Mouse (Mus musculus): Measurements from ENCODE around the gene Alox12. TPM values are rescaled to one million over a fixed set of nuclear protein-coding genes. Genes with fewer than 3 reads are reported as not detected.
A peak's percentile ranks its signal among the peaks of the same experiment; 100 is the strongest.

Gene Alox12
- total RNA-seq (2014; rRNA removed; ENCODE audit: low replicate concordance) (1.4 and 2.5 TPM in 2 replicates), polyA plus RNA-seq (2015; fragmentation: Nextera tagmentation; extraction: Ambion mirVana) (2.3 TPM in 2 replicates)

- Histone ChIP-seq H3K4me3 (ENCODE audit: low read depth, low read length) (peak within 1 kb of the TSS; percentile 37), H3K27ac (ENCODE audit: low read depth) (no peak within 1 kb of the TSS), H3K9me3 (replicated peaks; ENCODE audit: control insufficient read depth, low read length) (no peaks in the 10 kb centered on the region), H3K36me3 (replicated peaks; ENCODE audit: control insufficient read depth, insufficient read depth, low read length) (no peaks in the 10 kb centered on the region), H3K27me3 (ENCODE audit: control insufficient read depth, insufficient read depth, low read length) (peaks cover 38% of the 10 kb centered on the region), H3K4me2 (ENCODE audit: low read depth, low read length) (peak within 1 kb of the TSS; percentile 62), H3K4me1 (ENCODE audit: control insufficient read depth, insufficient read depth) (no peaks in the 10 kb centered on the region), H3K9ac (replicated peaks; ENCODE audit: low read depth, low read length) (peak within 1 kb of the TSS; percentile 45)
- peak; percentile 53 for DNase-seq (ENCODE audit: low spot score)
- WGBS, result under 1% methylated on average over 25 of the region's 25 CpGs
- no peak for TF ChIP-seq EP300 (IDR thresholded peaks at IDR 0.05; ENCODE audit: low read depth)
- peak; percentile 58 for TF ChIP-seq CTCF (IDR thresholded peaks at IDR 0.05; ENCODE audit: low read depth)
- peak; percentile 59 for ATAC-seq (ENCODE audit: insufficient read depth, low read depth)
Measured at GRCm38 (mm10) chr11:70254931-70255531, at the start of gene Alox12. Alox12 (minus strand) TSS chr11:70255353.

- Histone ChIP-seq H3K27ac (ENCODE audit: low read depth) (peak overlapping the region; percentile 51), H3K36me3 (replicated peaks; ENCODE audit: control insufficient read depth, insufficient read depth, low read length) (no peaks in the 10 kb centered on the region), H3K27me3 (ENCODE audit: control insufficient read depth, insufficient read depth, low read length) (no peaks in the 10 kb centered on the region), H3K4me2 (ENCODE audit: low read depth, low read length) (no peak overlapping the region), H3K4me1 (ENCODE audit: control insufficient read depth, insufficient read depth) (peaks cover 7% of the 10 kb centered on the region; the same call in 1 of the 2 replicates), H3K4me3 (ENCODE audit: low read depth, low read length) (no peak overlapping the region), H3K9ac (replicated peaks; ENCODE audit: low read depth, low read length) (no peak overlapping the region), H3K9me3 (replicated peaks; ENCODE audit: control insufficient read depth, low read length) (no peaks in the 10 kb centered on the region)
- 38% methylated on average over 4 of the region's 4 CpGs for WGBS
- TF ChIP-seq CTCF (IDR thresholded peaks at IDR 0.05; ENCODE audit: low read depth), result no peak
- peak; percentile 65; the same call in 1 of the 2 replicates for TF ChIP-seq EP300 (IDR thresholded peaks at IDR 0.05; ENCODE audit: low read depth)
- DNase-seq (ENCODE audit: low spot score), result peak; percentile 50
- ATAC-seq (ENCODE audit: insufficient read depth, low read depth), result peak; percentile 49; the same call in 1 of the 2 replicates
Measured at GRCm38 (mm10) chr11:70302293-70302692, 47.1 kb upstream of the Alox12 start.

DNA sequence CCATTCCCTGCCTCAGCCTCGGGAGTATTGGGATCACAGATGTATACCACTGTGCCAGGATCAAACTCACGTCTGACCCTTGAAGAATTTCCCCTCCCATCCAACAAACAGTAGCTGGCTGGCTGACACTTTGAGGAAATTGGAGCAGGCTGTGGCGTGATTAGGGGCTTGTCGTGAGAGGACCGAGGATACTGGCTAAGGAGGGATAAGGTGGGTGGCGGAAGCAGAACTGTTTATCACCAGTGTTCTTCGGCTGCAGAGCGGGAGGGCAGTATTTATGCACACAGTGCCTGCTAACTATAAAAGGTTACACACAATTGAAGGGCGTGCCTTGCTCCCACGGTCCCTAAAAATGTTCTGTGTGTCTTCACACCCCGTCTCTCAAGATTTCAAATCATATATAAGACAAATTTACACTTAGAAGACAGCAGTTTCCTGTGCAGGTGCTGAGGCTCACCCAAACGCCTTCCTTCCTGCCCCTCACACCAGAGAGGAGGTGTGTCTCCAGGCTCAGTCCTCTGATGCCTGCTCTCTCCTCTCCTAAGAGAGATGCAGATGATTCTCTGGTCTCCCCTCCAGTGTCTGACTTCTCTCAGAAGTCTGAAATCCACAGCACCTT is 42.8 kb upstream of the Alox12 start:
- Histone ChIP-seq H3K36me3 (replicated peaks; ENCODE audit: control insufficient read depth, insufficient read depth, low read length) (no peaks in the 10 kb centered on the region), H3K27me3 (ENCODE audit: control insufficient read depth, insufficient read depth, low read length) (no peaks in the 10 kb centered on the region), H3K9ac (replicated peaks; ENCODE audit: low read depth, low read length) (no peak overlapping the region), H3K4me2 (ENCODE audit: low read depth, low read length) (peak overlapping the region; percentile 7; the same call in 1 of the 2 replicates), H3K4me3 (ENCODE audit: low read depth, low read length) (no peak overlapping the region), H3K27ac (ENCODE audit: low read depth) (peak overlapping the region; percentile 81), H3K4me1 (ENCODE audit: control insufficient read depth, insufficient read depth) (0 out of 2 replicates have a peak, but pooled peaks cover 3% of the 10 kb centered on the region), H3K9me3 (replicated peaks; ENCODE audit: control insufficient read depth, low read length) (0 out of 2 replicates have a peak, but pooled peaks cover 5% of the 10 kb centered on the region)
- DNase-seq (ENCODE audit: low spot score), result peak; percentile 7
- no peak for TF ChIP-seq CTCF (IDR thresholded peaks at IDR 0.05; ENCODE audit: low read depth)
- no peak for TF ChIP-seq EP300 (IDR thresholded peaks at IDR 0.05; ENCODE audit: low read depth)
- peak; percentile 33; the same call in 1 of the 2 replicates for ATAC-seq (ENCODE audit: insufficient read depth, low read depth)
- WGBS, result 31% methylated on average over 12 of the region's 12 CpGs

- peak; percentile 49 for ATAC-seq (ENCODE audit: insufficient read depth, low read depth)
- DNase-seq (ENCODE audit: low spot score), result no peak
- Histone ChIP-seq H3K4me3 (ENCODE audit: low read depth, low read length) (no peak overlapping the region), H3K9ac (replicated peaks; ENCODE audit: low read depth, low read length) (no peak overlapping the region), H3K9me3 (replicated peaks; ENCODE audit: control insufficient read depth, low read length) (0 out of 2 replicates have a peak, but pooled peaks cover 5% of the 10 kb centered on the region), H3K4me1 (ENCODE audit: control insufficient read depth, insufficient read depth) (0 out of 2 replicates have a peak, but pooled peaks cover 1% of the 10 kb centered on the region), H3K27ac (ENCODE audit: low read depth) (peak overlapping the region; percentile 81), H3K36me3 (replicated peaks; ENCODE audit: control insufficient read depth, insufficient read depth, low read length) (no peaks in the 10 kb centered on the region), H3K4me2 (ENCODE audit: low read depth, low read length) (peak overlapping the region; percentile 7; the same call in 1 of the 2 replicates), H3K27me3 (ENCODE audit: control insufficient read depth, insufficient read depth, low read length) (no peaks in the 10 kb centered on the region)
- 46% methylated on average over 4 of the region's 4 CpGs for WGBS
- TF ChIP-seq EP300 (IDR thresholded peaks at IDR 0.05; ENCODE audit: low read depth) (no peak), CTCF (IDR thresholded peaks at IDR 0.05; ENCODE audit: low read depth) (no peak)
Measured at GRCm38 (mm10) chr11:70297405-70297804, 42.3 kb upstream of the Alox12 start.

GRCm38 (mm10) chr11:70293881-70294280 is 38.7 kb upstream of the Alox12 start:
- DNase-seq (ENCODE audit: low spot score) (no peak), ATAC-seq (ENCODE audit: insufficient read depth, low read depth) (no peak)
- Histone ChIP-seq H3K9me3 (replicated peaks; ENCODE audit: control insufficient read depth, low read length) (0 out of 2 replicates have a peak, but pooled peaks cover 5% of the 10 kb centered on the region), H3K4me1 (ENCODE audit: control insufficient read depth, insufficient read depth) (no peaks in the 10 kb centered on the region), H3K4me3 (ENCODE audit: low read depth, low read length) (no peak overlapping the region), H3K36me3 (replicated peaks; ENCODE audit: control insufficient read depth, insufficient read depth, low read length) (no peaks in the 10 kb centered on the region), H3K9ac (replicated peaks; ENCODE audit: low read depth, low read length) (no peak overlapping the region), H3K27ac (ENCODE audit: low read depth) (no peak overlapping the region), H3K27me3 (ENCODE audit: control insufficient read depth, insufficient read depth, low read length) (no peaks in the 10 kb centered on the region), H3K4me2 (ENCODE audit: low read depth, low read length) (no peak overlapping the region)
- 78% methylated on average over 6 of the region's 6 CpGs for WGBS
- TF ChIP-seq CTCF (IDR thresholded peaks at IDR 0.05; ENCODE audit: low read depth) (no peak), EP300 (IDR thresholded peaks at IDR 0.05; ENCODE audit: low read depth) (no peak)

Data from heart, postnatal 0 days (tissue).